Mouse (Mus musculus) C2C12 (cell line): ENCODE measurements at regions not wholly inside any gene's neighbourhood (a gene's known extent, or its start where the extent isn't known, plus 50 kb on each side); places are given as distances from the start of the nearest gene placed in this dataset.

Source experiments
- CTCF ChIP-seq: IDR thresholded peaks from one replicate; pipeline ENCODE4 v1.5.1; 2011; ENCODE audit not compliant: control insufficient read depth, insufficient read depth, insufficient read length
- USF1 ChIP-seq: IDR thresholded peaks from one replicate; pipeline ENCODE4 v1.6.1; 2011; ENCODE audit warnings: low read depth, mild to moderate bottlenecking, control low read depth, moderate library complexity

- no peak for TF ChIP-seq CTCF
- no peak for TF ChIP-seq USF1
Measured at GRCm38 (mm10) chr6:66154831-66155230, 202.4 kb downstream of the 4930544G11Rik start.
